Mouse (Mus musculus): ENCODE measurements around the gene Ap1b1. TPM values are rescaled to one million over a fixed set of nuclear protein-coding genes. Genes with fewer than 3 reads are reported as not detected.

Gene Ap1b1
- 40.7 and 45.0 TPM in 2 replicates for polyA plus RNA-seq (2014; fragmentation: Nextera tagmentation; extraction: Ambion mirVana)

GRCm38 (mm10) chr11:4986695-4987486 lies at the start of gene Ap1b1:
TSS of gene Ap1b1 (plus strand) at chr11:4986824.
- H3K27me3 ChIP-seq (ENCODE audit: control insufficient read depth, insufficient read depth, low read length): no peaks in the 10 kb centered on the region
- peaks cover 9% of the 10 kb centered on the region; the same call in 1 of the 2 replicates for H3K36me3 ChIP-seq (ENCODE audit: control insufficient read depth, insufficient read depth, low read length)
- H3K4me2 ChIP-seq (ENCODE audit: low read length): peak within 1 kb of the TSS; percentile 95
- peaks cover 14 to 22% of the 10 kb centered on the region in 2 experiments for H3K4me1 ChIP-seq (ENCODE audit: control insufficient read depth in 2 of 2, insufficient read depth in 2 of 2, low read length in 2 of 2)
- peak within 1 kb of the TSS in 1 of 2 experiments; percentile 25; a peak in 1 of 4 replicates for H3K27ac ChIP-seq (replicated peaks in 1 of 2; ENCODE audit: control insufficient read depth in 1 of 2, insufficient read depth in 1 of 2, low read depth in 2 of 2, low read length in 2 of 2)
- H3K9ac ChIP-seq (ENCODE audit: low read length): peak within 1 kb of the TSS; percentile 84
- peak within 1 kb of the TSS; percentile 56 to 82 for H3K4me3 ChIP-seq (ENCODE audit: control insufficient read depth in 1 of 2, insufficient read depth in 1 of 2, low read depth in 1 of 2, low read length in 2 of 2)
- peak; percentile 86 for ATAC-seq (ENCODE audit: insufficient number of reproducible peaks, insufficient read depth, low FRiP score, low read depth)
- WGBS: 1% methylated on average over 62 of the region's 62 CpGs
- no peaks in the 10 kb centered on the region for H3K9me3 ChIP-seq (ENCODE audit: control insufficient read depth, low read length)

- ATAC-seq (ENCODE audit: insufficient number of reproducible peaks, insufficient read depth, low FRiP score, low read depth): no peak
- WGBS: 46% methylated on average over 13 of the region's 13 CpGs
- Histone ChIP-seq H3K9ac (ENCODE audit: low read length) (no peak overlapping the region; the same call in 1 of the 2 replicates), H3K4me3 (ENCODE audit: control insufficient read depth in 1 of 2, insufficient read depth in 1 of 2, low read depth in 1 of 2, low read length in 2 of 2) (peak overlapping the region in 1 of 2 experiments; percentile 55; a peak in 3 of 4 replicates), H3K4me1 (ENCODE audit: control insufficient read depth in 2 of 2, insufficient read depth in 2 of 2, low read length in 2 of 2) (peaks cover 0 to 19% of the 10 kb centered on the region in 2 experiments; a peak in 3 of 4 replicates), H3K27me3 (ENCODE audit: control insufficient read depth, insufficient read depth, low read length) (peaks cover 71% of the 10 kb centered on the region), H3K9me3 (ENCODE audit: control insufficient read depth, low read length) (no peaks in the 10 kb centered on the region), H3K36me3 (ENCODE audit: control insufficient read depth, insufficient read depth, low read length) (no peaks in the 10 kb centered on the region), H3K4me2 (ENCODE audit: low read length) (peak overlapping the region; percentile 93), H3K27ac (replicated peaks in 1 of 2; ENCODE audit: control insufficient read depth in 1 of 2, insufficient read depth in 1 of 2, low read depth in 2 of 2, low read length in 2 of 2) (no peak overlapping the region)
Measured at GRCm38 (mm10) chr11:4946530-4946929, 40.1 kb upstream of the Ap1b1 start.

- Histone ChIP-seq H3K4me2 (ENCODE audit: low read length) (peak overlapping the region; percentile 93), H3K4me1 (ENCODE audit: control insufficient read depth in 2 of 2, insufficient read depth in 2 of 2, low read length in 2 of 2) (peaks cover 0 to 19% of the 10 kb centered on the region in 2 experiments; a peak in 3 of 4 replicates), H3K27me3 (ENCODE audit: control insufficient read depth, insufficient read depth, low read length) (peaks cover 77% of the 10 kb centered on the region), H3K9ac (ENCODE audit: low read length) (peak overlapping the region; percentile 30), H3K27ac (replicated peaks in 1 of 2; ENCODE audit: control insufficient read depth in 1 of 2, insufficient read depth in 1 of 2, low read depth in 2 of 2, low read length in 2 of 2) (no peak overlapping the region), H3K9me3 (ENCODE audit: control insufficient read depth, low read length) (no peaks in the 10 kb centered on the region), H3K36me3 (ENCODE audit: control insufficient read depth, insufficient read depth, low read length) (no peaks in the 10 kb centered on the region), H3K4me3 (ENCODE audit: control insufficient read depth in 1 of 2, insufficient read depth in 1 of 2, low read depth in 1 of 2, low read length in 2 of 2) (peak overlapping the region; percentile 43 to 55)
- no peak; the same call in 1 of the 2 replicates for ATAC-seq (ENCODE audit: insufficient number of reproducible peaks, insufficient read depth, low FRiP score, low read depth)
- under 1% methylated on average over 104 of the region's 120 CpGs for WGBS
Measured at GRCm38 (mm10) chr11:4946947-4947812, 39.4 kb upstream of the Ap1b1 start.

GRCm38 (mm10) chr11:4947813-4948174 lies 38.8 kb upstream of the Ap1b1 start, which contains the start of gene Nefh:
TSS of gene Nefh (minus strand) at chr11:4948064.
- Histone ChIP-seq H3K27me3 (ENCODE audit: control insufficient read depth, insufficient read depth, low read length) (peaks cover 83% of the 10 kb centered on the region), H3K4me1 (ENCODE audit: control insufficient read depth in 2 of 2, insufficient read depth in 2 of 2, low read length in 2 of 2) (peaks cover 0 to 19% of the 10 kb centered on the region in 2 experiments; a peak in 3 of 4 replicates), H3K27ac (replicated peaks in 1 of 2; ENCODE audit: control insufficient read depth in 1 of 2, insufficient read depth in 1 of 2, low read depth in 2 of 2, low read length in 2 of 2) (no peak within 1 kb of the TSS), H3K4me3 (ENCODE audit: control insufficient read depth in 1 of 2, insufficient read depth in 1 of 2, low read depth in 1 of 2, low read length in 2 of 2) (peak within 1 kb of the TSS; percentile 43 to 55), H3K9ac (ENCODE audit: low read length) (peak within 1 kb of the TSS; percentile 30), H3K9me3 (ENCODE audit: control insufficient read depth, low read length) (no peaks in the 10 kb centered on the region), H3K36me3 (ENCODE audit: control insufficient read depth, insufficient read depth, low read length) (no peaks in the 10 kb centered on the region), H3K4me2 (ENCODE audit: low read length) (peak within 1 kb of the TSS; percentile 93)
- no peak for ATAC-seq (ENCODE audit: insufficient number of reproducible peaks, insufficient read depth, low FRiP score, low read depth)
- WGBS: 3% methylated on average over 38 of the region's 41 CpGs

- H3K4me2 ChIP-seq (ENCODE audit: low read length): no peak overlapping the region
- no peak for ATAC-seq (ENCODE audit: insufficient number of reproducible peaks, insufficient read depth, low FRiP score, low read depth)
- H3K9me3 ChIP-seq (ENCODE audit: control insufficient read depth, low read length): no peaks in the 10 kb centered on the region
- peaks cover 93% of the 10 kb centered on the region for H3K27me3 ChIP-seq (ENCODE audit: control insufficient read depth, insufficient read depth, low read length)
- H3K4me1 ChIP-seq (ENCODE audit: control insufficient read depth in 2 of 2, insufficient read depth in 2 of 2, low read length in 2 of 2): peaks cover 0 to 19% of the 10 kb centered on the region in 2 experiments; a peak in 3 of 4 replicates
- H3K27ac ChIP-seq (replicated peaks in 1 of 2; ENCODE audit: control insufficient read depth in 1 of 2, insufficient read depth in 1 of 2, low read depth in 2 of 2, low read length in 2 of 2): no peak overlapping the region
- H3K9ac ChIP-seq (ENCODE audit: low read length): no peak overlapping the region
- WGBS: 38% methylated on average over 8 of the region's 8 CpGs
- no peak overlapping the region for H3K4me3 ChIP-seq (ENCODE audit: control insufficient read depth in 1 of 2, insufficient read depth in 1 of 2, low read depth in 1 of 2, low read length in 2 of 2)
- H3K36me3 ChIP-seq (ENCODE audit: control insufficient read depth, insufficient read depth, low read length): no peaks in the 10 kb centered on the region
Measured at GRCm38 (mm10) chr11:4948792-4949191, 37.8 kb upstream of the Ap1b1 start.

- Histone ChIP-seq H3K27ac (replicated peaks in 1 of 2; ENCODE audit: control insufficient read depth in 1 of 2, insufficient read depth in 1 of 2, low read depth in 2 of 2, low read length in 2 of 2) (no peak overlapping the region), H3K36me3 (ENCODE audit: control insufficient read depth, insufficient read depth, low read length) (no peaks in the 10 kb centered on the region), H3K27me3 (ENCODE audit: control insufficient read depth, insufficient read depth, low read length) (peaks cover 95% of the 10 kb centered on the region), H3K9me3 (ENCODE audit: control insufficient read depth, low read length) (no peaks in the 10 kb centered on the region), H3K4me3 (ENCODE audit: control insufficient read depth in 1 of 2, insufficient read depth in 1 of 2, low read depth in 1 of 2, low read length in 2 of 2) (no peak overlapping the region), H3K4me1 (ENCODE audit: control insufficient read depth in 2 of 2, insufficient read depth in 2 of 2, low read length in 2 of 2) (peaks cover 0 to 19% of the 10 kb centered on the region in 2 experiments; a peak in 3 of 4 replicates), H3K9ac (ENCODE audit: low read length) (no peak overlapping the region), H3K4me2 (ENCODE audit: low read length) (no peak overlapping the region)
- WGBS: 7% methylated on average over 23 of the region's 23 CpGs
- ATAC-seq (ENCODE audit: insufficient number of reproducible peaks, insufficient read depth, low FRiP score, low read depth): no peak
Measured at GRCm38 (mm10) chr11:4949256-4950044, 37.2 kb upstream of the Ap1b1 start.

GRCm38 (mm10) chr11:4953401-4953800 lies 33.2 kb upstream of the Ap1b1 start:
- no peaks in the 10 kb centered on the region for H3K9me3 ChIP-seq (ENCODE audit: control insufficient read depth, low read length)
- H3K4me3 ChIP-seq (ENCODE audit: control insufficient read depth in 1 of 2, insufficient read depth in 1 of 2, low read depth in 1 of 2, low read length in 2 of 2): no peak overlapping the region
- WGBS: 2% methylated on average over 5 of the region's 6 CpGs
- H3K27ac ChIP-seq (replicated peaks in 1 of 2; ENCODE audit: control insufficient read depth in 1 of 2, insufficient read depth in 1 of 2, low read depth in 2 of 2, low read length in 2 of 2): no peak overlapping the region
- H3K4me2 ChIP-seq (ENCODE audit: low read length): no peak overlapping the region
- H3K9ac ChIP-seq (ENCODE audit: low read length): no peak overlapping the region
- H3K27me3 ChIP-seq (ENCODE audit: control insufficient read depth, insufficient read depth, low read length): peaks cover 67% of the 10 kb centered on the region
- H3K4me1 ChIP-seq (ENCODE audit: control insufficient read depth in 2 of 2, insufficient read depth in 2 of 2, low read length in 2 of 2): peaks cover 0 to 5% of the 10 kb centered on the region in 2 experiments; a peak in 1 of 4 replicates
- ATAC-seq (ENCODE audit: insufficient number of reproducible peaks, insufficient read depth, low FRiP score, low read depth): no peak
- H3K36me3 ChIP-seq (ENCODE audit: control insufficient read depth, insufficient read depth, low read length): no peaks in the 10 kb centered on the region
